Mouse (Mus musculus) forebrain, postnatal 0 days (tissue): ENCODE measurements around the gene Fkbp4. TPM values are rescaled to one million over a fixed set of nuclear protein-coding genes. Genes with fewer than 3 reads are reported as not detected.

Source experiments
- ATAC-seq: fragments of 200-750 bp; cut with Nextera tagmentation; 2 replicates; pipeline ENCODE4 v1.8.0; 2017; ENCODE audit warnings: mild to moderate bottlenecking, moderate library complexity
- DNase-seq: peaks from one replicate; pipeline ENCODE4 v3.0.0-alpha.2; 2015
- H3K27ac ChIP-seq: fragments of 300-500 bp; sonication (generic); 2 replicates; pipeline ENCODE4 v1.5.1; 2014; ENCODE audit warnings: low read depth, mild to moderate bottlenecking, antibody characterized with exemption, low read length, moderate library complexity, mixed read lengths
- H3K27me3 ChIP-seq: fragments of 300-500 bp; sonication (generic); 2 replicates; pipeline ENCODE4 v1.6.1; 2014; ENCODE audit warnings: mild to moderate bottlenecking, low read length, mixed read lengths; ENCODE audit not compliant: insufficient read depth
- H3K36me3 ChIP-seq: fragments of 300-500 bp; sonication (generic); 2 replicates; pipeline ENCODE4 v1.6.1; 2014; ENCODE audit warnings: mild to moderate bottlenecking, moderate library complexity; ENCODE audit not compliant: insufficient read depth
- H3K4me1 ChIP-seq: fragments of 300-500 bp; sonication (generic); 2 replicates; pipeline ENCODE4 v1.6.1; 2014; ENCODE audit warnings: antibody characterized with exemption; ENCODE audit not compliant: insufficient read depth
- H3K4me2 ChIP-seq: fragments of 300-500 bp; sonication (generic); 2 replicates; pipeline ENCODE4 v1.6.1; 2014; ENCODE audit warnings: low read depth, mild to moderate bottlenecking, moderate library complexity
- H3K4me3 ChIP-seq: fragments of 300-500 bp; sonication (generic); 2 replicates; pipeline ENCODE4 v1.5.1; 2014; ENCODE audit warnings: low read depth, low read length, mixed read lengths
- H3K9ac ChIP-seq: fragments of 300-500 bp; sonication (generic); 2 replicates; pipeline ENCODE4 v1.6.1; 2014; ENCODE audit warnings: mild to moderate bottlenecking
- H3K9me3 ChIP-seq: fragments of 300-500 bp; sonication (generic); 2 replicates; pipeline ENCODE4 v1.6.1; 2016; ENCODE audit warnings: low read length
- CTCF ChIP-seq: sonication (generic); IDR thresholded peaks from 2 replicates; pipeline ENCODE4 v1.5.1; 2016; ENCODE audit warnings: antibody characterized with exemption, control low read depth, low read depth
- WGBS: fragments of 180-500 bp; shearing (Covaris S2); extraction: QIAGEN DNeasy Blood & Tissue Kit; methylation state at CpG from one replicate; pipeline ENCODE4 v1.1.7; 2014; 5-methylcytosine and 5-hydroxymethylcytosine counted together
- polyA plus RNA-seq: library from polyadenylated mRNA; unstranded; fragments of >200 nt; fragmentation: Nextera tagmentation; extraction: Ambion mirVana; gene quantifications from 2 replicates; pipeline ENCODE4 v1.2.1, GENCODE M21; 2015
- total RNA-seq: library from RNA; depleted of rRNA; stranded (reverse); fragments of >200 nt; gene quantifications from 2 replicates; pipeline ENCODE4 v1.2.3, GENCODE M21; 2014

Gene Fkbp4
- total and polyA plus RNA-seq, 2 experiments from 2014 or later = 201 to 253 TPM

DNA sequence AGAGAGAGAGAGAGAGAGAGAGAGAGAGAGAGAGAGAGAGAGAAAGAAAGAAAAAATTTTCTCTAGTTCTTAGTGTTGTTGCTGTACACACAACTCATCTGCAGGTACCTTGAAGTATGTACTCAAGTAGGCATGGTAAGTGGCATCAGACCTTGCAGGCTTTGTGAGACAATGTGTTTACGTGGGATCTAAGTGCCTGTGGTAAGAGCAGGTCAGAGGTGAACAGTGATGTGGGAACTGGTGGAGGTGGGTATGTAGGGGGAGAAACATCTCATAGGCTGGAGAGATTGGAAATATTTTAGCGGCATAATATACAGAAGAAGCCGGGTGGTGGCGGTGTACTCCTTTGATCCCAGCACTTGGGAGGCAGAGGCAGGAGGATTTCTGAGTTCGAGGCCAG lies 10.9 kb downstream of the Fkbp4 start:
- no peaks in the 10 kb centered on the region for H3K27me3 ChIP-seq
- DNase-seq (no peak), ATAC-seq (no peak)
- no peak for TF ChIP-seq CTCF
- H3K4me1 ChIP-seq = 0 out of 2 replicates have a peak, but pooled peaks cover 6% of the 10 kb centered on the region
- H3K36me3 ChIP-seq = peaks cover 37% of the 10 kb centered on the region
- no peak overlapping the region for H3K4me3 ChIP-seq
- WGBS = 92% methylated on average over 5 of the region's 5 CpGs
- no peak overlapping the region for H3K27ac ChIP-seq
- H3K4me2 ChIP-seq = no peak overlapping the region
- H3K9me3 ChIP-seq = no peaks in the 10 kb centered on the region
- no peak overlapping the region for H3K9ac ChIP-seq

DNA sequence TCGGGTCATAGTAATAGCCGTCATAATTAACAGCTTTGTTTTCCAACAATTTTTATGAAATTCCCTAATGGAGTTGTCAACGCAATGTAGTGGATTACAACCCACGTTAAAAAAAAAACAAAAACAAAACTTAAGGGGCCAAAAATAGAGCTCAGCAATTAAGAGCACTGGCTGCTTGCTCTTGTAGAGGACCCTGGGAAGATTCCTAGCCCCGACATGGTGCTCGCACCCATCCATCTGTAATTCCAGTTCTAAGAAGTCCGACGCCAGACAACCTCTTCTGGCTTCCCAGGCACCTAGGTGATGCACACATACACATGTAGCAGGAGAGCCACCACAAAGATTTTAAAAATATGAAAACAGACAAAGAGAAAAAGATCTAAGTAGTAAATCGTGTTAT lies 13.4 kb downstream of the Fkbp4 start:
- peak overlapping the region; percentile 66 for H3K4me2 ChIP-seq
- 19% methylated on average over 9 of the region's 9 CpGs for WGBS

DNA sequence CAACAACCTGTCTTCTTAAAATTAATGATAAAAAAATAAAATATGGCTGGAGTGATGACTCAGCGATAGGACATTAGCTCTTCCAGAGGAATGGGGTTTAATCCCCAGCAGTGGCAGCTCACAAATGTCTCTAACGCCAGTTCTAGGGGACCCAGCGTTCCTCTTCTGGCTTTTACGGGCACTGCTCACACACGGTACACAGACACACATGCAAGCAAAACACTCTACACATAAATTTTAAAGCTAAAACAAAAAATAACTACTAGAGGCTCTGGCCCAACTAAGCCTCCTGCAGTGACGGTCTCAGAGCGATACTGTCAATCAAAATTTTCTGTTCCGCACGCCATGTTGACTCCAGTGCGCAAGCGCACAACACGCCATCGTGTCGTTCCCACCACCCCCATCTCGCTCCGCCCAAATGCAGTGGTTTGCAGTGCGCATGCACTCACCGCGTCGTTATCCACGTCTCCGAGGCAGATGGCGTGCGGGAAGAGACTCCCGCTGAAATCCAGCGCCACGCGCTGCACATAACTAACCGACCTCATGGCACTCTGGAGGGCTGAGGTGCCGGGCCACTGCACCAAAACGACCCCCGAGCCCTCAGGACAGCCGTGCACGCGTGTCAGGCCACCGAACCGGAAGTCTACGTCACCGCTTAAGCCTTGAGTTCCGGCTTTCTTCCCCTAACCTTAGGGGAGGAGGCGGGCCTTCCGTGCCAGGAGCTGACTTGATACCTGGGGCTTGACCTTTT lies 14.0 kb downstream of the Fkbp4 start, which contains the start of gene Itfg2:
Gene Itfg2, minus strand, starts transcription at position 663 of the 751 bp plus-strand sequence.
- DNase-seq (peak; percentile 99), ATAC-seq (peak; percentile 97)
- H3K4me2 ChIP-seq = peak within 1 kb of the TSS; percentile 66
- H3K27me3 ChIP-seq = no peaks in the 10 kb centered on the region
- H3K9me3 ChIP-seq = no peaks in the 10 kb centered on the region
- 0 out of 2 replicates have a peak, but pooled peaks cover 6% of the 10 kb centered on the region for H3K4me1 ChIP-seq
- peak within 1 kb of the TSS; percentile 53 for H3K4me3 ChIP-seq
- H3K9ac ChIP-seq = peak within 1 kb of the TSS; percentile 81
- peak within 1 kb of the TSS; percentile 98 for H3K27ac ChIP-seq
- WGBS = under 1% methylated on average over 42 of the region's 42 CpGs
- peaks cover 8% of the 10 kb centered on the region for H3K36me3 ChIP-seq
- TF ChIP-seq CTCF = peak; percentile 17; the same call in 1 of the 2 replicates

More for the DNA sequence above, 13.4 kb downstream of the Fkbp4 start:
- Histone ChIP-seq H3K4me1 (0 out of 2 replicates have a peak, but pooled peaks cover 6% of the 10 kb centered on the region), H3K27ac (peak overlapping the region; percentile 98), H3K4me3 (peak overlapping the region; percentile 53), H3K9me3 (no peaks in the 10 kb centered on the region), H3K27me3 (no peaks in the 10 kb centered on the region), H3K36me3 (peaks cover 14% of the 10 kb centered on the region), H3K9ac (peak overlapping the region; percentile 81)
- TF ChIP-seq CTCF = no peak
- ATAC-seq (no peak), DNase-seq (no peak)

DNA sequence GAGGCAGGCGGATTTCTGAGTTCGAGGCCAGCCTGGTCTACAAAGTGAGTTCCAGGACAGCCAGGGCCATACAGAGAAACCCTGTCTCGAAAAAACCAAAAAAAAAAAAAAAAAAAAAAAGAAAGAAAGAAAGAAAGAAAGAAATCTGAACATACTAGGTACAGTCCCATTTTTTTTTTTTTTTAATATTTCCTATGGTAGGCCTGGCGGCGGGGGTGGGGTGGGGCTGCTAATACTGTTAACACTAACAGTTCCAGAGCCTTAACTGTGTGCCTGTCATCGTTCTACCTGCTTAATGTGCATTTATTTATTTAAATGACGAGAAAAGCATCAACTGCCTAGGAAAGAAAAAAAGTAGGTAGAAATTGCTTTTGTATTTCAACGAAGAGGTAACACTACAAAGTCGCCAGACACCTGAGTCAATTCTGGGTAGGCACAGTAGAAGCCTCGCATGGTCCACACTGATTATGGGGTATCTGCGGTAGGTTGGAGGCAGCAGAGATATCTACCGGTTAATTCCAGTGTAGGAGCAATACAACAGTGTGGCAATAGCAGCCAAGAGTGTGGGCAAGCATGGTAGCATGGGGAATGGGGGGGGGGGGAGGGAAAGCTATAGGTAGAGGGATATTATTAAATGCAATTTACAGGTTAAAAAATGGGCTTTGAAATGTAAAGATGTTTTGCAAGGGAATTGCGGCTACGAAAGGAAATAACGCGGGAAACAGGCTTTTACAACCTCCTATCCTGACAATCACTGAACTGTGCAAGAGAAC lies 14.8 kb downstream of the Fkbp4 start:
- Histone ChIP-seq H3K4me1 (0 out of 2 replicates have a peak, but pooled peaks cover 6% of the 10 kb centered on the region), H3K4me3 (peak overlapping the region; percentile 53), H3K9me3 (no peaks in the 10 kb centered on the region), H3K27me3 (no peaks in the 10 kb centered on the region), H3K36me3 (peaks cover 5% of the 10 kb centered on the region; the same call in 1 of the 2 replicates), H3K4me2 (peak overlapping the region; percentile 66), H3K9ac (peak overlapping the region; percentile 81), H3K27ac (peak overlapping the region; percentile 98)
- 44% methylated on average over 15 of the region's 16 CpGs for WGBS
- DNase-seq (no peak), ATAC-seq (0 out of 2 replicates have a peak, but pooled peaks have one; percentile 16)
- no peak for TF ChIP-seq CTCF

DNA sequence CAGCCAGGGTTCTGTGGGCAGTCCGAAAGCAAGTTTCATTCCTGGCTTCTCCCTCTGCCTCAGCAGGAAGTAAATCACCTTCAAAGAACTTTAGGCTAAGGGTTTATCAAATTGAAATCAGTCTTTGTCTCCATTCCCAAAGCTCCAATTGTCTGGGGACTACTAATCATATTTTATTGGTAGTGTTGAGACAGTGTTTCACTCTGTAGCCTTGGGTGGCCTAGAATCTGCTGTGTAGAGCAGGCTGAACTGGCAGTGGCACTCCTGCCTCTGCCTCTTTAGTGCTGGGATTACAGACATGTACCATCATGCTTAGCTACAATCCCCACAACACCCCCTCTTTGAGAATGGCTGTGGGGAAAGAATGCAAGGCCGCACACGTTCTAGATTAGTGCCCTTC lies 17.0 kb downstream of the Fkbp4 start:
- no peaks in the 10 kb centered on the region for H3K9me3 ChIP-seq
- H3K27ac ChIP-seq = no peak overlapping the region
- ATAC-seq (no peak), DNase-seq (no peak)
- no peak overlapping the region for H3K9ac ChIP-seq
- 0 out of 2 replicates have a peak, but pooled peaks cover 6% of the 10 kb centered on the region for H3K4me1 ChIP-seq
- H3K36me3 ChIP-seq = no peaks in the 10 kb centered on the region
- H3K27me3 ChIP-seq = no peaks in the 10 kb centered on the region
- no peak overlapping the region for H3K4me3 ChIP-seq
- WGBS = 92% methylated on average over 3 of the region's 3 CpGs
- no peak overlapping the region for H3K4me2 ChIP-seq
- TF ChIP-seq CTCF = no peak

DNA sequence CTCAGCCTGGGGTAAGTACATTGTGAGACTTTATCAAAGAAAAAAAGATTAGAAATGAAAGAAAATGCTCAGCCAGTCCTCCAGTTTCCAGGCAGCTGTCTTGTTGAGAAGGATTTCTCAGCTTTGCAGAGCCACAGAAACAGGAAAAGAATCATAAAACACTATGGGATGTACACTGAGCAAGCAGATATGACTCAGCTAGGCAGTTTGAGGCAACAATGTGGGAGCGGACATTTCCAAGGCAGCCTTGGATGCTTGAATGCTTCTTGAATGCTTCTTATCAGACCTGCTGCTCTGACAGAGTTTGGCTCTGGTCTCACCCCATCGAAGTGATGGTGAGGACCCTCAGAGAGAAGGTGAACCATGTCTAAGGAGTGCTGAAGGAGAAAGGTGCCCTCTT lies 17.4 kb downstream of the Fkbp4 start:
- H3K9me3 ChIP-seq = no peaks in the 10 kb centered on the region
- DNase-seq (no peak), ATAC-seq (no peak)
- H3K4me2 ChIP-seq = no peak overlapping the region
- H3K27ac ChIP-seq = no peak overlapping the region
- 0 out of 2 replicates have a peak, but pooled peaks cover 6% of the 10 kb centered on the region for H3K4me1 ChIP-seq
- TF ChIP-seq CTCF = no peak
- no peak overlapping the region for H3K9ac ChIP-seq
- no peak overlapping the region for H3K4me3 ChIP-seq
- no peaks in the 10 kb centered on the region for H3K27me3 ChIP-seq
- 0 out of 2 replicates have a peak, but pooled peaks cover 1% of the 10 kb centered on the region for H3K36me3 ChIP-seq
- WGBS = 96% methylated on average over 2 of the region's 2 CpGs

DNA sequence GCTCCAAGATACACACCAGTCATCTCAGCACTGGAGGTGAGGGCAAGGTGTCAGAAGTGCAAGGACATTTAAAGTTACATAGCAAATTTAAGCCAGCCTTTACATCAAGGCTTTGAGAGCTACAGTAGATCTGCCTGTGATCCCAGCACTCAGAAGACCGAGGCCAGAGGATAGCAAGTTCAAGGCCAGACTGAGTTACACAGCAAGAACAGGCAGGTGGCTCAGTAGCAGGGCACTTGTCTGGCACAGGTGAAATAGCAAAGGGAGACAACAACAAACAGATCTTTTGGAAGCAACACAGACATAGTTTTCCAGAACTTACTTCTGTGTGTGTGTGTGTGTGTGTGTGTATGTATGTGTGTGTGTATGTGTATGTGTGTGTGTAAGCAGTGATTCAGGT lies 20.4 kb downstream of the Fkbp4 start:
- H3K9me3 ChIP-seq = no peaks in the 10 kb centered on the region
- H3K4me2 ChIP-seq = no peak overlapping the region
- H3K4me1 ChIP-seq = 0 out of 2 replicates have a peak, but pooled peaks cover under 1% of the 10 kb centered on the region
- H3K36me3 ChIP-seq = peaks cover 10% of the 10 kb centered on the region; the same call in 1 of the 2 replicates
- H3K27me3 ChIP-seq = no peaks in the 10 kb centered on the region
- H3K4me3 ChIP-seq = no peak overlapping the region
- ATAC-seq = no peak
- TF ChIP-seq CTCF = no peak
- no peak overlapping the region for H3K27ac ChIP-seq
- no peak for DNase-seq
- 93% methylated on average over 1 of the region's 1 CpGs for WGBS
- H3K9ac ChIP-seq = no peak overlapping the region
